Mouse (Mus musculus) erythroblast, embryonic 14.5 days (primary cell): ENCODE results near the gene Slc10a7. TPM values are rescaled to one million over a fixed set of nuclear protein-coding genes. Genes with fewer than 3 reads are reported as not detected.

Source experiments
- H3K27me3 ChIP-seq: 2 replicates; pipeline ENCODE4 v1.6.1; 2012; ENCODE audit warnings: inconsistent platforms; ENCODE audit not compliant: control insufficient read depth
- H3K36me3 ChIP-seq: 2 replicates; pipeline ENCODE4 v1.6.1; 2012; ENCODE audit warnings: mild to moderate bottlenecking, inconsistent platforms; ENCODE audit not compliant: control insufficient read depth
- H3K4me1 ChIP-seq: 2 replicates; pipeline ENCODE4 v1.6.1; 2012; ENCODE audit warnings: inconsistent platforms; ENCODE audit not compliant: control insufficient read depth
- H3K4me3 ChIP-seq: replicated peaks from 2 replicates; pipeline ENCODE3; 2012; ENCODE audit warnings: moderate library complexity, mild to moderate bottlenecking, inconsistent platforms
- H3K9me3 ChIP-seq: 2 replicates; pipeline ENCODE4 v1.6.1; 2012; ENCODE audit warnings: low read length, inconsistent platforms, mixed read lengths; ENCODE audit not compliant: control insufficient read depth
- GATA1 ChIP-seq: IDR thresholded peaks from 2 replicates; pipeline ENCODE4 v1.6.1; 2012; ENCODE audit warnings: low read length, inconsistent platforms, mixed read lengths
- TAL1 ChIP-seq: IDR thresholded peaks from 3 replicates; pipeline ENCODE4 v1.6.1; 2012; ENCODE audit warnings: low read length, inconsistent platforms, mixed read lengths
- polyA plus RNA-seq: library from polyadenylated mRNA; stranded (reverse); fragments of >175 nt; gene quantifications from 2 replicates; pipeline ENCODE4 v1.2.3, GENCODE M21; 2012

Gene Slc10a7
- polyA plus RNA-seq, 1 experiment, result 0.32 TPM

- H3K4me1 ChIP-seq, result no peaks in the 10 kb centered on the region
- no peaks in the 10 kb centered on the region for H3K27me3 ChIP-seq
- no peak overlapping the region for H3K4me3 ChIP-seq
- H3K36me3 ChIP-seq, result peaks cover 23% of the 10 kb centered on the region
- TF ChIP-seq TAL1 (no peak), GATA1 (no peak)
- H3K9me3 ChIP-seq, result no peaks in the 10 kb centered on the region
Measured at GRCm38 (mm10) chr8:78734721-78735517, 225.8 kb downstream of the Slc10a7 start.

GRCm38 (mm10) chr8:78738304-78738703 lies 229.2 kb downstream of the Slc10a7 start:
- no peak overlapping the region for H3K4me3 ChIP-seq
- H3K9me3 ChIP-seq, result no peaks in the 10 kb centered on the region
- H3K4me1 ChIP-seq, result no peaks in the 10 kb centered on the region
- H3K36me3 ChIP-seq, result no peaks in the 10 kb centered on the region
- no peaks in the 10 kb centered on the region for H3K27me3 ChIP-seq
- TF ChIP-seq TAL1 (no peak), GATA1 (no peak)

- no peaks in the 10 kb centered on the region for H3K4me1 ChIP-seq
- no peaks in the 10 kb centered on the region for H3K9me3 ChIP-seq
- no peak overlapping the region for H3K4me3 ChIP-seq
- no peak for TF ChIP-seq GATA1
- TF ChIP-seq TAL1, result no peak
- H3K36me3 ChIP-seq, result no peaks in the 10 kb centered on the region
- no peaks in the 10 kb centered on the region for H3K27me3 ChIP-seq
Measured at GRCm38 (mm10) chr8:78740936-78741335, 231.8 kb downstream of the Slc10a7 start.

GRCm38 (mm10) chr8:78741496-78741895 lies 232.3 kb downstream of the Slc10a7 start:
- Histone ChIP-seq H3K4me3 (no peak overlapping the region), H3K9me3 (no peaks in the 10 kb centered on the region), H3K4me1 (no peaks in the 10 kb centered on the region), H3K36me3 (no peaks in the 10 kb centered on the region), H3K27me3 (no peaks in the 10 kb centered on the region)
- TF ChIP-seq GATA1 (no peak), TAL1 (no peak)

GRCm38 (mm10) chr8:78741965-78742364 lies 232.8 kb downstream of the Slc10a7 start:
- TF ChIP-seq GATA1 (no peak), TAL1 (no peak)
- no peaks in the 10 kb centered on the region for H3K4me1 ChIP-seq

GRCm38 (mm10) chr8:78742453-78742852 lies 233.3 kb downstream of the Slc10a7 start:
- H3K4me3 ChIP-seq, result no peak overlapping the region
- no peaks in the 10 kb centered on the region for H3K27me3 ChIP-seq
- H3K4me1 ChIP-seq, result no peaks in the 10 kb centered on the region
- no peaks in the 10 kb centered on the region for H3K9me3 ChIP-seq
- TF ChIP-seq GATA1, result no peak
- TF ChIP-seq TAL1, result no peak
- H3K36me3 ChIP-seq, result no peaks in the 10 kb centered on the region

More at GRCm38 (mm10) chr8:78741965-78742364, 232.8 kb downstream of the Slc10a7 start:
- Histone ChIP-seq H3K9me3 (no peaks in the 10 kb centered on the region), H3K4me3 (no peak overlapping the region), H3K27me3 (no peaks in the 10 kb centered on the region), H3K36me3 (no peaks in the 10 kb centered on the region)

- TF ChIP-seq GATA1 (no peak), TAL1 (no peak)
- Histone ChIP-seq H3K9me3 (no peaks in the 10 kb centered on the region), H3K27me3 (no peaks in the 10 kb centered on the region), H3K4me3 (no peak overlapping the region), H3K36me3 (no peaks in the 10 kb centered on the region), H3K4me1 (no peaks in the 10 kb centered on the region)
Measured at GRCm38 (mm10) chr8:78747052-78747451, 237.9 kb downstream of the Slc10a7 start.

GRCm38 (mm10) chr8:78748701-78749100 lies 239.6 kb downstream of the Slc10a7 start:
- Histone ChIP-seq H3K9me3 (no peaks in the 10 kb centered on the region), H3K36me3 (no peaks in the 10 kb centered on the region), H3K4me3 (no peak overlapping the region), H3K4me1 (no peaks in the 10 kb centered on the region), H3K27me3 (no peaks in the 10 kb centered on the region)
- TF ChIP-seq TAL1 (no peak), GATA1 (no peak)

GRCm38 (mm10) chr8:78749861-78750825 lies 241.0 kb downstream of the Slc10a7 start:
- TF ChIP-seq TAL1 (no peak), GATA1 (no peak)
- Histone ChIP-seq H3K9me3 (no peaks in the 10 kb centered on the region), H3K4me1 (no peaks in the 10 kb centered on the region), H3K36me3 (no peaks in the 10 kb centered on the region), H3K4me3 (no peak overlapping the region), H3K27me3 (no peaks in the 10 kb centered on the region)
